Mouse (Mus musculus) limb, embryonic 14.5 days (tissue): ENCODE measurements around the gene 1700029H14Rik. TPM values are rescaled to one million over a fixed set of nuclear protein-coding genes. Genes with fewer than 3 reads are reported as not detected.

Source experiments
- ATAC-seq: fragments of 200-750 bp; cut with Nextera tagmentation; 2 replicates; pipeline ENCODE4 v1.8.0; 2017; ENCODE audit warnings: low read depth, moderate number of reproducible peaks, moderate TSS enrichment; ENCODE audit not compliant: low FRiP score
- DNase-seq: peaks from one replicate; pipeline ENCODE4 v3.0.0-alpha.2; 2015; ENCODE audit warnings: low spot score
- H3K27ac ChIP-seq: fragments of 300-500 bp; sonication (generic); replicated peaks from 2 replicates; pipeline ENCODE4 v1.5.1; 2014; ENCODE audit warnings: low read depth, mild to moderate bottlenecking, low read length, moderate library complexity, mixed read lengths
- H3K27me3 ChIP-seq: fragments of 300-500 bp; sonication (generic); 2 replicates; pipeline ENCODE4 v1.6.1; 2014; ENCODE audit warnings: low read length, mixed read lengths; ENCODE audit not compliant: control insufficient read depth, insufficient read depth
- H3K36me3 ChIP-seq: fragments of 300-500 bp; sonication (generic); 2 replicates; pipeline ENCODE4 v1.6.1; 2014; ENCODE audit warnings: mild to moderate bottlenecking, low read length, moderate library complexity, mixed read lengths; ENCODE audit not compliant: control insufficient read depth, insufficient read depth
- H3K4me1 ChIP-seq: fragments of 300-500 bp; sonication (generic); 2 replicates; pipeline ENCODE4 v1.6.1; 2014; ENCODE audit warnings: antibody characterized with exemption, low read length, mixed read lengths; ENCODE audit not compliant: control insufficient read depth, insufficient read depth
- H3K4me2 ChIP-seq: fragments of 300-500 bp; sonication (generic); replicated peaks from 2 replicates; pipeline ENCODE4 v1.6.1; 2014; ENCODE audit warnings: low read depth, mild to moderate bottlenecking, low read length, moderate library complexity; ENCODE audit not compliant: severe bottlenecking
- H3K4me3 ChIP-seq: fragments of 300-500 bp; sonication (generic); replicated peaks from 2 replicates; pipeline ENCODE4 v1.5.1; 2014; ENCODE audit warnings: low read length
- H3K9ac ChIP-seq: fragments of 300-500 bp; sonication (generic); 2 replicates; pipeline ENCODE4 v1.6.1; 2014; ENCODE audit warnings: mild to moderate bottlenecking, low read depth, low read length, moderate library complexity; ENCODE audit not compliant: severe bottlenecking
- H3K9me3 ChIP-seq: fragments of 300-500 bp; sonication (generic); 2 replicates; pipeline ENCODE4 v1.6.1; 2016; ENCODE audit warnings: low read length; ENCODE audit not compliant: control insufficient read depth
- POLR2A ChIP-seq: fragments of 200-500 bp; IDR thresholded peaks from 2 replicates; pipeline ENCODE4 v1.8.0; 2012; ENCODE audit warnings: inconsistent platforms, mild to moderate bottlenecking, moderate library complexity, borderline replicate concordance; ENCODE audit not compliant: insufficient read depth, insufficient read length; ENCODE audit errors: extremely low read depth
- WGBS: fragments of 180-500 bp; shearing (Covaris S2); extraction: QIAGEN DNeasy Blood & Tissue Kit; methylation state at CpG from one replicate; pipeline ENCODE4 v1.1.7; 2014; 5-methylcytosine and 5-hydroxymethylcytosine counted together
- polyA plus RNA-seq, 2 experiments: library from polyadenylated mRNA; depleted of rRNA in 1 of 2; stranded (reverse) in 1 of 2; unstranded in 1 of 2; fragments of >200 nt; fragmentation: Nextera tagmentation in 1 of 2; extraction: Ambion mirVana in 1 of 2; gene quantifications; 2 replicates each; pipeline versions ENCODE4 v1.2.1 to v1.2.3; 2012 to 2014

1700029H14Rik gene
- polyA plus RNA-seq, 2 experiments = not detected

DNA sequence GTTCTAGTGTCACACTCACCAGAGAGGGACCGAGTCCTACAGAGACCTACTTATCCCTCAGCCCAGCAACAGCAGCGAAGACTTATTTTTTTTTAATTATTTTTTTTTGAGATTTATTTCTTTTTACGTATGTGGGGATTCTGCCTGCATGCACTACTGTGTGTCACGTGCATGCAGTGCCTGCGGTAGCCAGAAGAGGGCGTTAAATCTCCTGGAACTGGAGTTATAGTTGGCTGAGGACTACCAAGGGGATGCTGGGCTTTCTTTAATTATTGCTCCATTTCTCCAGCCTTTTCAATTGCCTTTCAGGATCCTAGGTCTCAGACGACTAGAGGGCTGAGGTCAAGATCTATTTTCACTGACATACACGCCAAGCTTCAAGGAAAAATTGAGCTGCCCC, 40.4 kb upstream of the 1700029H14Rik start:
- no peak for TF ChIP-seq POLR2A
- H3K4me2 ChIP-seq = no peak overlapping the region
- ATAC-seq (no peak), DNase-seq (no peak)
- H3K27me3 ChIP-seq = no peaks in the 10 kb centered on the region
- no peaks in the 10 kb centered on the region for H3K4me1 ChIP-seq
- no peaks in the 10 kb centered on the region for H3K9me3 ChIP-seq
- 0 out of 2 replicates have a peak, but pooled peaks cover 9% of the 10 kb centered on the region for H3K36me3 ChIP-seq
- WGBS = 58% methylated on average over 8 of the region's 8 CpGs
- H3K9ac ChIP-seq = no peak overlapping the region
- H3K27ac ChIP-seq = no peak overlapping the region
- no peak overlapping the region for H3K4me3 ChIP-seq

DNA sequence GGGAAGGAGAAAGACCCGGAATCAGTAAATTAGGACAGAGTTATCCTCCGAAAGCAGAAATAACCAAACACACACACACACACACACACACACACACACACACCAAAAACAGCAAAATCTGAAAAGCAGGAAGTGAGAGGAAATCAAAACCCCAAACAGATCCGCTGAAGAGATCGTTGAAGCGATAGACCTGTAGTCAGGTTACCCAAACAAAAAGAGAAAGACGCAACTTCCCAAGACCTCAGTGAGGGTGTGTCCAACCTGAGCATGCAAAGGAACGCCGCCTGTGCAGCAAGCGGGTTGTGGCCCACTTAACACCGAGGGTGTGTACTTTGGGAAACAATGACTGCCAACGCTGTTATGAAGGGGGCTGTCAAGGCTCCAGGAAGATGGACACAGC, 38.9 kb upstream of the 1700029H14Rik start:
- TF ChIP-seq POLR2A = no peak
- Histone ChIP-seq H3K27ac (no peak overlapping the region), H3K4me1 (no peaks in the 10 kb centered on the region), H3K9ac (no peak overlapping the region), H3K4me2 (no peak overlapping the region), H3K4me3 (no peak overlapping the region), H3K9me3 (no peaks in the 10 kb centered on the region), H3K36me3 (peaks cover 22% of the 10 kb centered on the region), H3K27me3 (no peaks in the 10 kb centered on the region)
- 82% methylated on average over 11 of the region's 11 CpGs for WGBS
- DNase-seq = no peak
- no peak for ATAC-seq

GRCm38 (mm10) chr8:13600716-13601115, 38.5 kb upstream of the 1700029H14Rik start:
- Histone ChIP-seq H3K9ac (no peak overlapping the region), H3K27ac (no peak overlapping the region), H3K36me3 (peaks cover 21% of the 10 kb centered on the region), H3K9me3 (no peaks in the 10 kb centered on the region), H3K4me2 (no peak overlapping the region), H3K4me1 (no peaks in the 10 kb centered on the region), H3K4me3 (no peak overlapping the region), H3K27me3 (no peaks in the 10 kb centered on the region)
- no peak for DNase-seq
- no peak for TF ChIP-seq POLR2A
- ATAC-seq = no peak
- WGBS = 87% methylated on average over 10 of the region's 10 CpGs

GRCm38 (mm10) chr8:13600204-13600603, 37.9 kb upstream of the 1700029H14Rik start:
- 75% methylated on average over 7 of the region's 7 CpGs for WGBS
- no peak for ATAC-seq
- Histone ChIP-seq H3K9ac (no peak overlapping the region), H3K27ac (no peak overlapping the region), H3K4me2 (no peak overlapping the region), H3K4me1 (no peaks in the 10 kb centered on the region), H3K36me3 (peaks cover 19% of the 10 kb centered on the region), H3K4me3 (no peak overlapping the region), H3K9me3 (no peaks in the 10 kb centered on the region), H3K27me3 (no peaks in the 10 kb centered on the region)
- no peak for DNase-seq
- TF ChIP-seq POLR2A = no peak

- DNase-seq = no peak
- no peaks in the 10 kb centered on the region for H3K9me3 ChIP-seq
- 82% methylated on average over 6 of the region's 6 CpGs for WGBS
Observed at GRCm38 (mm10) chr8:13597777-13598176, 35.5 kb upstream of the 1700029H14Rik start.

DNA sequence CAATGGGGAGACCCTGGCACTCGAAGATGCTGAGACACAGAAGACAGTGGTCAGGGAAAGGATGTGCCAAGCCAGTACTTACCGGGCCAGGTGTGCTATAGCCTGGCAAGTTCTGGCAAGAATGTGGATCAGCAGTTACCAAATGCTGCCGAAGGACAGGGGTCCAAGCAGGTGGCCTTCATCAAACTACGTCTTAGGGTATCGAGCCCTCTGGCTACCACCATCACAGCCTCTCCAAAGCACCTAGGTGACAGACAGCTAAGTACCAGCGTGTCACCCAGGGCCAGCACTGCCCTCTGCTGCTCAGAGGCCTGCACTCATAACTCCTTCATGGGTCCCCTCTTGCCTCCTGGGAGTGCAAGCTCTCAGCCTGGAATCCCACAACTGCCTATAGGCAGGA, 33.6 kb upstream of the 1700029H14Rik start:
- no peak for TF ChIP-seq POLR2A
- no peak overlapping the region for H3K4me2 ChIP-seq
- no peaks in the 10 kb centered on the region for H3K9me3 ChIP-seq
- ATAC-seq = no peak
- H3K27me3 ChIP-seq = no peaks in the 10 kb centered on the region
- H3K4me3 ChIP-seq = no peak overlapping the region
- no peak for DNase-seq
- no peaks in the 10 kb centered on the region for H3K4me1 ChIP-seq
- H3K9ac ChIP-seq = no peak overlapping the region
- 78% methylated on average over 6 of the region's 6 CpGs for WGBS
- peaks cover 14% of the 10 kb centered on the region for H3K36me3 ChIP-seq
- no peak overlapping the region for H3K27ac ChIP-seq

More at GRCm38 (mm10) chr8:13597777-13598176, 35.5 kb upstream of the 1700029H14Rik start:
- Histone ChIP-seq H3K27ac (no peak overlapping the region), H3K4me1 (no peaks in the 10 kb centered on the region), H3K4me2 (no peak overlapping the region), H3K36me3 (peaks cover 14% of the 10 kb centered on the region), H3K9ac (no peak overlapping the region), H3K27me3 (no peaks in the 10 kb centered on the region), H3K4me3 (no peak overlapping the region)
- ATAC-seq = no peak
- TF ChIP-seq POLR2A = no peak
